Mouse (Mus musculus) E14TG2a.4 (cell line): ENCODE results near the gene Gm15155.

Experiments
- CTCF ChIP-seq: conservative IDR thresholded peaks from 2 replicates; pipeline ENCODE4 v1.5.1; 2014; ENCODE audit warnings: low read length
- POU5F1 ChIP-seq: IDR thresholded peaks from 2 replicates; pipeline ENCODE4 v1.6.1; 2014; ENCODE audit warnings: low read length, borderline replicate concordance

DNA sequence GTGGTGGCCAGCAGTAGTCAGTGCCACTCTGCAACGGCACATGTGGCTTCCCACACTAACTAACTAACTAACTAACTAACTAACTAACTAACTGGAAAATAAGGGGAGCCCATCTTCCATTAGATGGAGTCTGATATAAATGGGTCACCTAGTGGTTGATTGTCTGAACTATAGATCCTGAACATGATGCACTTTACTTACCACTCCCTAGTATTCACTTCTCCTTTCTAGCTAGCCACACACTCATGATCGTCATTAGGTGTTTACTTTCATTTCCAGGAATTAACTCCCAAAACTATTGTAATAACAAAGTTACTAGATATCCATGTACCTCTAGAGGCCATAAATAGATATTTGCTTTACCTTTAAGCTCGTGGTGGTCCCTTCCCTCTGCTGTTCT, 99.6 kb downstream of the Gm15155 start:
- TF ChIP-seq CTCF (no peak), POU5F1 (no peak)
